Mouse (Mus musculus) 416B (cell line): Measurements from ENCODE around the gene Zic5.
"Not testable (repeated sequence)": the region's sequence is repeated elsewhere in the genome, so short reads cannot be mapped to it uniquely, and the experiment has no call there.

Source experiments
- DNase-seq: peaks from one replicate; pipeline ENCODE4 v3.0.0; 2011; ENCODE audit warnings: low read depth

The Zic5 gene

GRCm38 (mm10) chr14:122463734-122464341 is 1.6 kb downstream of the Zic5 start:
- not testable (repeated sequence) for DNase-seq

GRCm38 (mm10) chr14:122463080-122463691 is 2.3 kb downstream of the Zic5 start:
- no peak for DNase-seq

- DNase-seq = no peak
Observed at GRCm38 (mm10) chr14:122462689-122463079, 2.8 kb downstream of the Zic5 start.

- no peak for DNase-seq
Observed at GRCm38 (mm10) chr14:122461966-122462365, 3.5 kb downstream of the Zic5 start.

- no peak for DNase-seq
Observed at GRCm38 (mm10) chr14:122461500-122461899, 4.0 kb downstream of the Zic5 start.

- DNase-seq = no peak
Observed at GRCm38 (mm10) chr14:122460226-122460625, 5.3 kb downstream of the Zic5 start.

GRCm38 (mm10) chr14:122459776-122460175 is 5.7 kb downstream of the Zic5 start:
- no peak for DNase-seq

GRCm38 (mm10) chr14:122459332-122459731 is 6.1 kb downstream of the Zic5 start:
- not testable (repeated sequence) for DNase-seq

GRCm38 (mm10) chr14:122455562-122455958 is 9.9 kb downstream of the Zic5 start:
- DNase-seq = no peak

- no peak for DNase-seq
Observed at GRCm38 (mm10) chr14:122454901-122455561, 10.4 kb downstream of the Zic5 start.

GRCm38 (mm10) chr14:122453996-122454738 is 11.3 kb downstream of the Zic5 start:
- DNase-seq = no peak

- no peak for DNase-seq
Observed at GRCm38 (mm10) chr14:122453388-122453995, 12.0 kb downstream of the Zic5 start.

GRCm38 (mm10) chr14:122452701-122453387 is 12.6 kb downstream of the Zic5 start:
- DNase-seq = no peak

- no peak for DNase-seq
Observed at GRCm38 (mm10) chr14:122451551-122452145, 13.8 kb downstream of the Zic5 start.

GRCm38 (mm10) chr14:122450496-122451382 is 14.7 kb downstream of the Zic5 start, which contains the start of gene Gm5089:
Gene Gm5089 (minus strand): TSS chr14:122451115.
- no peak for DNase-seq

- DNase-seq = no peak
Observed at GRCm38 (mm10) chr14:122449601-122450495, 15.6 kb downstream of the Zic5 start.

- no peak for DNase-seq
Observed at GRCm38 (mm10) chr14:122436850-122437249, 28.6 kb downstream of the Zic5 start.

- no peak for DNase-seq
Observed at GRCm38 (mm10) chr14:122434039-122434438, 31.4 kb downstream of the Zic5 start.

- DNase-seq = peak; percentile 1
Observed at GRCm38 (mm10) chr14:122432558-122432957, 32.9 kb downstream of the Zic5 start.
